Mouse (Mus musculus) urinary bladder, postnatal 25 days (tissue): Measurements from ENCODE around the gene Lyzl6.

ENCODE experiments used
- DNase-seq: peaks from one replicate; pipeline ENCODE4 v3.0.0; 2022; ENCODE audit warnings: low spot score

Lyzl6 gene

GRCm38 (mm10) chr11:103643211-103643610, 4.5 kb upstream of the Lyzl6 start:
- no peak for DNase-seq

DNA sequence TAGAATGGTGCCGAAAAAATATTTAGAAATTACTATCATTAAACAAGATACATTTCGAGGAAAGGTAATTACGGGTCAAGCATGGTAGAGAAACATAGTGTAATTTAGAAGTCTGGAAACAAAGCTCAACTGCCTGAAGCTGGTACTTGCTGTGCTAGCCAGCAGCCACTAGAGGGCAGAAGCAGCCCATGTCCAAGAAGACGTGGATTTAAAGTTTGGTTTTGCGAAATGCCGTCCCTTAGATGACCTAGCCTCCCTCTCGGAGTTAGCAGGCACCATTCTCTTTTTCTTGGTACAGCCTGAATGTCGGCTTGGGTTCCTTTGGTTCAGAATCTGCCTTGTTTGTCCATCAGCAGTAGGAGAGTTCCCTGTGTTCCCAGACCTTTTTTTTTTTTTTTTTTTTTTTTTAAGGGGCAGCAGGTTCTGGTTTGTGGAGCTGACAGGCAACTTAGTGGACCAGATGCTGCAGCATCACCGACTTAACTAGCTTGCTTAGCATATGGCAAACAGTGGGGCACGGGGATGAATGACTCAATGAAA, 787 bp upstream of the Lyzl6 start:
- DNase-seq = peak; percentile 46

- no peak for DNase-seq
Observed at GRCm38 (mm10) chr11:103636261-103636660, 2.4 kb downstream of the Lyzl6 start.

DNA sequence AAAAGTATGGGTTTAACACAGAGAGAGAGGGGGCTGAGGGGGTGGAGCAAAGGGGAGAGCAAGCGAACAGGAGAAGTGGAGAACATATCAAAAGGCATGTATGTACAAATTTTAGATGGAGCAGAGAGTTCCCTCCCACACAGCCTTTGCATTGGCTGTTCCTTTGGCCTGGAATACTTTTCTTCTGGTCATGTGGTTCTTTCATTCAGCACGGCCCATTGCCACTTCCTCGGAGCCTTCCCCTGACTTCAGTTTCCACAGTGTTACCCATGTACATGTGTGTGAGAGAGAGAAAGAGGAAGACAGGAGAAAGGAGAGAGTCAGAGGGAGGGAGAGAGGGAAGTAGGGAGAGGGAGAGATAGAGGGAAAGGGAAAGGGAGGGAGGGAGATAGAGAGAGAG, 3.2 kb downstream of the Lyzl6 start:
- no peak for DNase-seq

- no peak for DNase-seq
Observed at GRCm38 (mm10) chr11:103634806-103635205, 3.9 kb downstream of the Lyzl6 start.

- no peak for DNase-seq
Observed at GRCm38 (mm10) chr11:103627453-103627852, 11.2 kb downstream of the Lyzl6 start.

DNA sequence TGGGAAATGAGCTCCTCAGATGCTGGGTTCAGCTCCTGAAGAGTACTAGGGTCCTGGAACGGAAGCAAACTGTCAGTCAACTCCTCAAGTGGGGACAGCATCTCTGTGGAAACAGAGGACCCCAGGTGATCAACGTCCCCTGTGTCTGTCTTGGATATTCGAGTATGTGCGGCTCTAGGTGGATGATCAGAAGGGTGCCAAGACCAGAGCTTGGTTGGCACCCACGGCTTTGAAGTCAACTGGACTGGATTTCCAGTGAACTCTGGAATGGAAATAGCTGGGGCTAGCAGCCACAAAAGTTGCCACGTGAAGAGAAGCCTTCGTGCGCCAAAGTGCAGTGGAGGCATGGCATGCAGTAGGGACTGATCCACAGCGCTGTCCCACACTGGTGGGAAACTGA, 17.6 kb downstream of the Lyzl6 start, which contains the start of gene Gm884:
TSS of gene Gm884 (minus strand) at position 101 of the 400 bp plus-strand sequence.
- no peak for DNase-seq

DNA sequence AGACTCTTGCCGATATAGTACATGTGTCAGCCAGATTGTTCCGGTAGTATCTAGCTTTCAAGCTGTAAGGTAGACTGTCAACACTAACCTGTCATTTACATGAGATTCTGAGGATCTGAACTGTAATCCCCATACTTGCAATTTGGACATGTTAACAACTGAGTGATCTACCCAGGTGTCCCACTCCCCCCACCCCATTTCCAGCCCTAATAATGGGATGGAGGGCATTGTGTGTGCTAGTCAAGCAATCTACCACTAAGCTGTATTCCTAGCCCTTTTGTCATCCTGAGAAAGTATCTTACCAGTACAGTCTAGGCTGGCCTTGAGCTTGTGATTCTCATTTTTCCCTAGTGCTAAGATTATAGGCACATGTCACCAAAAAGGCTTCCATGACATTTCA, 27.9 kb downstream of the Lyzl6 start:
- DNase-seq = no peak

GRCm38 (mm10) chr11:103606611-103607010, 32.1 kb downstream of the Lyzl6 start:
- no peak for DNase-seq
